Mouse (Mus musculus): ENCODE data around the gene Sar1b.

Gene Sar1b

GRCm38 (mm10) chr11:51831962-51832909 is 68.7 kb downstream of the Sar1b start:
- DNase-seq (ENCODE audit: low spot score): no peak

- DNase-seq (ENCODE audit: low spot score): no peak
Measured at GRCm38 (mm10) chr11:51832992-51833391, 69.5 kb downstream of the Sar1b start.

- no peak for DNase-seq (ENCODE audit: low spot score)
Measured at GRCm38 (mm10) chr11:51833393-51834066, 70.0 kb downstream of the Sar1b start.

- no peak for DNase-seq (ENCODE audit: low spot score)
Measured at GRCm38 (mm10) chr11:51834067-51834411, 70.6 kb downstream of the Sar1b start.

- no peak for DNase-seq (ENCODE audit: low spot score)
Measured at GRCm38 (mm10) chr11:51835598-51835997, 72.1 kb downstream of the Sar1b start.

- DNase-seq (ENCODE audit: low spot score): no peak
Measured at GRCm38 (mm10) chr11:51836506-51836905, 73.0 kb downstream of the Sar1b start.

- no peak for DNase-seq (ENCODE audit: low spot score)
Measured at GRCm38 (mm10) chr11:51837164-51838153, 74.0 kb downstream of the Sar1b start.

GRCm38 (mm10) chr11:51839106-51839505 is 75.6 kb downstream of the Sar1b start:
- DNase-seq (ENCODE audit: low spot score): no peak

- no peak for DNase-seq (ENCODE audit: low spot score)
Measured at GRCm38 (mm10) chr11:51839973-51840372, 76.5 kb downstream of the Sar1b start.

GRCm38 (mm10) chr11:51840657-51841056 is 77.2 kb downstream of the Sar1b start:
- DNase-seq (ENCODE audit: low spot score): no peak

GRCm38 (mm10) chr11:51841149-51841548 is 77.7 kb downstream of the Sar1b start:
- DNase-seq (ENCODE audit: low spot score): no peak

Data from testis, postnatal 10 days (tissue).